Mouse (Mus musculus): ENCODE measurements around the gene Fam83e.

DNA sequence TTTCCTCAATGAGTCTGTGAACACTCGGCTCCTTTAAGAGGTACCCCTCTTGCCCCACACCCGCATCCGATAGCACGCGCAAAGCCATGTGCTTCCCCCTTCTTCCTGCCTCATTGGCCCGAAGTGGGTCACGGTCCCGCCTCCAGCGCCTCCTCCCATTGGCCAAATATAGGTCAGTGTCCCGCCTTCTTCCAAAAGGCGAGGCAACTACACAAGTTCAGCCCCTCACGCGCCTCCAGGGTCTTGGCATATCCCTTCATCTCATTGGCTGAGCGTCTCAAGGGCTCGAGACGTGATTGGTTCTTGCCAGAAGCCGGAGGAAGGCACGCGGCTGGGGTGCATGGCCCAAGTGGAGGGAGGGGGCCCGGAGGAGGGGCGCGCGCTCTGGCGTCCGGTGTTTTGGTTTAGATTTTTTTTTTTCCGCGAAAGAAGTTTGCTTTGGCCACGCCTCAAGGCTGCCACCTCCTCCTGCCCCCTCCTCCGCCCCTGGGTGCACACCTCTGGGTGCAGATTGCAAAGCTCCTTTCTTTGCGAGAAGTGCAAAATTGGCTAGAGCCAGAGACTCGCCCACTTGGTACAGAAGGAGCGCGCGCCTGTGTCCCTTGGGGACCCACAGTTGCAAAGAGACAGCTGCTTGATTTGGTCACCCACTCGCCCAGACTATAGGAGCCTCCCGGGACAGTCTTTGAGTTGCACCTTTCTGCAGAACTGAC lies 16.1 kb upstream of the Fam83e start, which contains the start of gene Dbp:
- TF ChIP-seq CTCF (IDR thresholded peaks at IDR 0.05) (no peak), EP300 (IDR thresholded peaks at IDR 0.05) (peak; percentile 52; the same call in 1 of the 2 replicates)

Data from lung, postnatal 0 days (tissue).